Mouse (Mus musculus): ENCODE data around the gene Cryz. TPM values are rescaled to one million over a fixed set of nuclear protein-coding genes. Genes with fewer than 3 reads are reported as not detected.

The Cryz gene
- total and polyA plus RNA-seq, 3 experiments = 10.7 to 21.6 TPM; not detected in 1

DNA sequence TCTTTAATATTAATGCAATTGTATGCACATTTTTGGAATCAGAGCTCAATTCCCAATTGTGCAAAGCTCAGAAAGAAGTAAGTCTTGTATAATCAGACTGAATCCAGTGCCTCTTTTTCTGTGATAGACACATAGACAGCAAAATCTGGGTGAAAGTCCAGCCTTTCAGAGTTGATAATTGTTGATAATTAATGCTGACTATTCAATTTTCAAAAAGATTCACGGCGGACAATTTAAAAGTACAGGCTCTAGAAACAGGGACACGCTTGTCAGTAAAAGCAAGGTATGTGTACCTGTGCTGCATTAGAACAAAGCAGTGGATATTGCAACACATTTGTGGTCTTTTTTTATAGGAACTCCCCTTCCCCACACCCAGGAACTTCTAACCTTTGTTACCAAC is 34.3 kb upstream of the Cryz start:
- H3K9ac ChIP-seq (ENCODE audit: control insufficient read depth, low read depth, low read length, poor library complexity, severe bottlenecking) = no peak overlapping the region
- no peak for TF ChIP-seq MAZ (IDR thresholded peaks at IDR 0.05; ENCODE audit: low read depth, low read length)
- no peak for TF ChIP-seq MEF2A (IDR thresholded peaks at IDR 0.05; ENCODE audit: extremely low read depth, insufficient replicate concordance, low read depth, low read length, poor library complexity, severe bottlenecking)
- no peak for TF ChIP-seq ZKSCAN1 (IDR thresholded peaks at IDR 0.05; ENCODE audit: low read depth, low read length)
- no peak for TF ChIP-seq GABPA (IDR thresholded peaks at IDR 0.05; ENCODE audit: low read depth, low read length)
- no peak for TF ChIP-seq USF1 (IDR thresholded peaks at IDR 0.05; ENCODE audit: low read depth, low read length)
- TF ChIP-seq CHD2 (IDR thresholded peaks at IDR 0.05; ENCODE audit: low read length) = no peak
- no peak for TF ChIP-seq SIN3A (IDR thresholded peaks at IDR 0.05; ENCODE audit: low read length)
- TF ChIP-seq ZNF384 (IDR thresholded peaks at IDR 0.05; ENCODE audit: low read depth, low read length) = no peak
- TF ChIP-seq MYC (IDR thresholded peaks at IDR 0.05; ENCODE audit: low read depth, low read length) = no peak
- TF ChIP-seq USF2 (IDR thresholded peaks at IDR 0.05; ENCODE audit: borderline replicate concordance in 1 of 2, insufficient read depth in 1 of 2, low read depth in 1 of 2, low read length in 2 of 2) = no peak
- no peak for TF ChIP-seq EP300 (IDR thresholded peaks at IDR 0.05; ENCODE audit: low read depth in 1 of 2, low read length in 2 of 2)
- no peak for TF ChIP-seq JUND (IDR thresholded peaks at IDR 0.05; ENCODE audit: low read depth, low read length)
- TF ChIP-seq TAL1 (IDR thresholded peaks at IDR 0.05; ENCODE audit: low read length) = no peak
- no peak for TF ChIP-seq NELFE (IDR thresholded peaks at IDR 0.05; ENCODE audit: low read depth, low read length)
- no peak for TF ChIP-seq CTCF (IDR thresholded peaks at IDR 0.05 in 2 of 3, conservative IDR thresholded peaks at IDR 0.05 in 1 of 3; ENCODE audit: control insufficient read depth in 1 of 3, insufficient read depth in 1 of 3, low read depth in 2 of 3, low read length in 3 of 3, poor library complexity in 1 of 3, severe bottlenecking in 1 of 3)
- TF ChIP-seq TBP (IDR thresholded peaks at IDR 0.05; ENCODE audit: low read depth, low read length) = no peak
- no peak for TF ChIP-seq MXI1 (IDR thresholded peaks at IDR 0.05; ENCODE audit: low read depth, low read length)
- no peaks in the 10 kb centered on the region for H3K79me2 ChIP-seq (ENCODE audit: control insufficient read depth, insufficient read depth, low read length, poor library complexity)

DNA sequence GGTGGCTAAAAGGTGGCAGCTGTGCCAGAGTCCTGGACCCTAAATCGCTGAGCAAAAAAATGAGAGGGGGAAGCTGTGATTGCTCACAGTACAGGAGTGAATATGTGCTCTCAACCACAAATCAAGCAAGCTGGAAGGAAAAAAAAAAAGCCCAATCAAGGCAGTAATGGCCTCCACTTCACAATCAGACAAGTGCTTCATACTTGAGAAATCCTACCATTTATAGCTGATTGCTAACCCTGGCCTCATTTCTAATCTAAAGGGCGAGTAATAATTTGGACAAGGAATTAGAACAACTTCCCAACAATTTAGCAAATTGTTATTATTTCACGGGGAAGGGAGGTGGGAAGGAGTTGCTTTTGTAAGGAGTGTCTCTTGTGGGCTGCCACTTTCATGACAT is 31.1 kb upstream of the Cryz start:
- H3K36me3 ChIP-seq (ENCODE audit: control insufficient read depth in 1 of 2, insufficient read depth in 2 of 2, low read length in 2 of 2) = no peaks in the 10 kb centered on the region

More for the DNA sequence above, 34.3 kb upstream of the Cryz start:
- H3K36me3 ChIP-seq (ENCODE audit: control insufficient read depth in 1 of 2, insufficient read depth in 2 of 2, low read length in 2 of 2) = no peaks in the 10 kb centered on the region
- no peak overlapping the region for H3K4me3 ChIP-seq (ENCODE audit: control insufficient read depth in 1 of 2, insufficient read depth in 1 of 2, low read depth in 2 of 2, low read length in 2 of 2)
- no peak for DNase-seq (ENCODE audit: low read depth, low spot score)
- no peaks in the 10 kb centered on the region; a peak in 1 of 4 replicates for H3K27me3 ChIP-seq (ENCODE audit: control insufficient read depth in 1 of 2, insufficient read depth in 2 of 2, low read length in 2 of 2)
- H3K9me3 ChIP-seq (replicated peaks; ENCODE audit: insufficient read depth, low read length) = no peaks in the 10 kb centered on the region
- H3K27ac ChIP-seq (ENCODE audit: control insufficient read depth, low read depth, low read length) = no peak overlapping the region
- H3K4me1 ChIP-seq (ENCODE audit: control insufficient read depth in 1 of 2, insufficient read depth in 2 of 2, low read length in 2 of 2) = no peaks in the 10 kb centered on the region

More for the DNA sequence above, 31.1 kb upstream of the Cryz start:
- no peaks in the 10 kb centered on the region for H3K79me2 ChIP-seq (ENCODE audit: control insufficient read depth, insufficient read depth, low read length, poor library complexity)
- H3K4me1 ChIP-seq (ENCODE audit: control insufficient read depth in 1 of 2, insufficient read depth in 2 of 2, low read length in 2 of 2) = no peaks in the 10 kb centered on the region
- no peak for TF ChIP-seq MEF2A (IDR thresholded peaks at IDR 0.05; ENCODE audit: extremely low read depth, insufficient replicate concordance, low read depth, low read length, poor library complexity, severe bottlenecking)
- no peak for TF ChIP-seq TBP (IDR thresholded peaks at IDR 0.05; ENCODE audit: low read depth, low read length)
- no peak for TF ChIP-seq RCOR1 (IDR thresholded peaks at IDR 0.05; ENCODE audit: low read depth, low read length)
- no peak for TF ChIP-seq MAFK (IDR thresholded peaks at IDR 0.05; ENCODE audit: borderline replicate concordance, low read depth, low read length)
- TF ChIP-seq NRF1 (IDR thresholded peaks at IDR 0.05; ENCODE audit: insufficient read depth, low read depth, low read length, poor library complexity, severe bottlenecking) = no peak
- no peak for TF ChIP-seq SIN3A (IDR thresholded peaks at IDR 0.05; ENCODE audit: low read length)
- no peak for TF ChIP-seq TCF12 (IDR thresholded peaks at IDR 0.05; ENCODE audit: low read depth, low read length)
- no peak for TF ChIP-seq HCFC1 (IDR thresholded peaks at IDR 0.05; ENCODE audit: low read depth, low read length)
- TF ChIP-seq CHD2 (IDR thresholded peaks at IDR 0.05; ENCODE audit: low read length) = no peak
- TF ChIP-seq BHLHE40 (IDR thresholded peaks at IDR 0.05; ENCODE audit: borderline replicate concordance, low read depth, low read length) = no peak
- no peak for TF ChIP-seq USF1 (IDR thresholded peaks at IDR 0.05; ENCODE audit: low read depth, low read length)
- TF ChIP-seq CHD1 (IDR thresholded peaks at IDR 0.05; ENCODE audit: low read depth, low read length) = no peak
- TF ChIP-seq GATA1 (IDR thresholded peaks at IDR 0.05; ENCODE audit: low read depth, low read length) = no peak
- TF ChIP-seq MYC (IDR thresholded peaks at IDR 0.05; ENCODE audit: low read depth, low read length) = no peak
- no peak for TF ChIP-seq TAL1 (IDR thresholded peaks at IDR 0.05; ENCODE audit: low read length)
- no peak for TF ChIP-seq ETS1 (IDR thresholded peaks at IDR 0.05; ENCODE audit: low read depth, low read length)
- no peak for TF ChIP-seq POLR2A (IDR thresholded peaks at IDR 0.05; ENCODE audit: control insufficient read depth in 1 of 2, insufficient read depth in 1 of 2, low read depth in 1 of 2, low read length in 2 of 2, poor library complexity in 1 of 2)
- no peak for TF ChIP-seq MYB (IDR thresholded peaks at IDR 0.05; ENCODE audit: low read depth, low read length)
- no peak for DNase-seq (ENCODE audit: low read depth, low spot score)
- no peak overlapping the region for H3K4me3 ChIP-seq (ENCODE audit: control insufficient read depth in 1 of 2, insufficient read depth in 1 of 2, low read depth in 2 of 2, low read length in 2 of 2)
- H3K27ac ChIP-seq (ENCODE audit: control insufficient read depth, low read depth, low read length) = no peak overlapping the region
- H3K27me3 ChIP-seq (ENCODE audit: control insufficient read depth in 1 of 2, insufficient read depth in 2 of 2, low read length in 2 of 2) = no peaks in the 10 kb centered on the region; a peak in 1 of 4 replicates
- no peak overlapping the region for H3K9ac ChIP-seq (ENCODE audit: control insufficient read depth, low read depth, low read length, poor library complexity, severe bottlenecking)
- H3K9me3 ChIP-seq (replicated peaks; ENCODE audit: insufficient read depth, low read length) = no peaks in the 10 kb centered on the region

All from MEL (cell line).